Mouse (Mus musculus) MEL (cell line): ENCODE data around the gene Prdm12. TPM values are rescaled to one million over a fixed set of nuclear protein-coding genes. Genes with fewer than 3 reads are reported as not detected.

ENCODE experiments used
- DNase-seq: peaks from one replicate; pipeline ENCODE4 v3.0.0; 2011; ENCODE audit warnings: low read depth, low spot score
- H3K27ac ChIP-seq: 2 replicates; pipeline ENCODE4 v1.5.1; 2012; ENCODE audit warnings: low read depth, mild to moderate bottlenecking, control low read depth, low read length, moderate library complexity; ENCODE audit not compliant: control insufficient read depth
- H3K27me3 ChIP-seq, 2 experiments: fragments of 150-350 bp in 1 of 2; sonication (generic) in 1 of 2; 2 replicates each; pipeline ENCODE4 v1.6.1; 2012; ENCODE audit warnings: low read length in 2 of 2, mild to moderate bottlenecking in 2 of 2, improper control_type of control experiment in 1 of 2, moderate library complexity in 1 of 2; ENCODE audit not compliant: insufficient read depth in 2 of 2, control insufficient read depth in 1 of 2
- H3K36me3 ChIP-seq, 2 experiments: 2 replicates each; pipeline ENCODE4 v1.6.1; 2012 to 2014; ENCODE audit warnings: low read length in 2 of 2, improper control_type of control experiment in 1 of 2, inconsistent platforms in 1 of 2, mild to moderate bottlenecking in 1 of 2; ENCODE audit not compliant: insufficient read depth in 2 of 2, control insufficient read depth in 1 of 2
- H3K4me1 ChIP-seq, 2 experiments: fragments of 150-350 bp in 1 of 2; sonication (generic) in 1 of 2; 2 replicates each; pipeline ENCODE4 v1.6.1; 2012; ENCODE audit warnings: low read length in 2 of 2, improper control_type of control experiment in 1 of 2, mild to moderate bottlenecking in 1 of 2; ENCODE audit not compliant: insufficient read depth in 2 of 2, control insufficient read depth in 1 of 2
- H3K4me3 ChIP-seq, 2 experiments: fragments of 150-350 bp in 1 of 2; sonication (generic) in 1 of 2; 2 replicates each; pipeline ENCODE4 v1.5.1; 2012; ENCODE audit warnings: low read depth in 2 of 2, low read length in 2 of 2, mild to moderate bottlenecking in 2 of 2, moderate library complexity in 2 of 2, control low read depth in 1 of 2, improper control_type of control experiment in 1 of 2; ENCODE audit not compliant: control insufficient read depth in 1 of 2, insufficient read depth in 1 of 2
- H3K79me2 ChIP-seq: 2 replicates; pipeline ENCODE4 v1.6.1; 2012; ENCODE audit warnings: mild to moderate bottlenecking, low read length, moderate library complexity; ENCODE audit not compliant: control insufficient read depth, poor library complexity, insufficient read depth
- H3K9ac ChIP-seq: 2 replicates; pipeline ENCODE4 v1.6.1; 2012; ENCODE audit warnings: low read depth, mild to moderate bottlenecking, control low read depth, low read length, moderate library complexity; ENCODE audit not compliant: control insufficient read depth, poor library complexity, severe bottlenecking
- H3K9me3 ChIP-seq: fragments of 150-350 bp; sonication (generic); replicated peaks from 2 replicates; pipeline ENCODE4 v1.6.1; 2012; ENCODE audit warnings: mild to moderate bottlenecking, low read length, improper control_type of control experiment, moderate library complexity; ENCODE audit not compliant: insufficient read depth
- BHLHE40 ChIP-seq: IDR thresholded peaks from 2 replicates; pipeline ENCODE4 v1.6.1; 2012; ENCODE audit warnings: low read depth, mild to moderate bottlenecking, inconsistent platforms, low read length, improper control_type of control experiment, borderline replicate concordance
- CHD1 ChIP-seq: IDR thresholded peaks from 2 replicates; pipeline ENCODE4 v1.6.1; 2012; ENCODE audit warnings: low read depth, mild to moderate bottlenecking, inconsistent platforms, low read length, improper control_type of control experiment
- CHD2 ChIP-seq: IDR thresholded peaks from 2 replicates; pipeline ENCODE4 v1.6.1; 2011; ENCODE audit warnings: low read length, improper control_type of control experiment
- CTCF ChIP-seq, 3 experiments: IDR thresholded peaks in 2 of 3; conservative IDR thresholded peaks in 1 of 3; 2 replicates each; pipeline ENCODE4 v1.5.1; 2011 to 2012; ENCODE audit warnings: low read length in 3 of 3, low read depth in 2 of 3, mild to moderate bottlenecking in 2 of 3, improper control_type of control experiment in 1 of 3, inconsistent platforms in 1 of 3, mixed read lengths in 1 of 3, moderate library complexity in 1 of 3; ENCODE audit not compliant: control insufficient read depth in 1 of 3, insufficient read depth in 1 of 3, poor library complexity in 1 of 3, severe bottlenecking in 1 of 3
- ETS1 ChIP-seq: IDR thresholded peaks from 2 replicates; pipeline ENCODE4 v1.6.1; 2012; ENCODE audit warnings: low read depth, mild to moderate bottlenecking, inconsistent platforms, low read length, improper control_type of control experiment, moderate library complexity
- GATA1 ChIP-seq: IDR thresholded peaks from 2 replicates; pipeline ENCODE4 v1.6.1; 2011; ENCODE audit warnings: low read depth, low read length, improper control_type of control experiment
- HCFC1 ChIP-seq: IDR thresholded peaks from 2 replicates; pipeline ENCODE4 v1.6.1; 2012; ENCODE audit warnings: low read depth, mild to moderate bottlenecking, inconsistent platforms, low read length, improper control_type of control experiment, moderate library complexity
- JUND ChIP-seq: IDR thresholded peaks from 2 replicates; pipeline ENCODE4 v1.6.1; 2011; ENCODE audit warnings: low read depth, mild to moderate bottlenecking, improper control_type of control experiment, low read length
- KAT2A ChIP-seq: conservative IDR thresholded peaks from 2 replicates; pipeline ENCODE4 v1.6.1; 2012; ENCODE audit warnings: low read depth, low read length, improper control_type of control experiment, inconsistent platforms
- MAFK ChIP-seq: IDR thresholded peaks from 2 replicates; pipeline ENCODE4 v1.6.1; 2011; ENCODE audit warnings: low read depth, mild to moderate bottlenecking, low read length, improper control_type of control experiment, borderline replicate concordance
- MAX ChIP-seq: IDR thresholded peaks from 2 replicates; pipeline ENCODE4 v1.6.1; 2011; ENCODE audit warnings: low read length, improper control_type of control experiment
- MAZ ChIP-seq: IDR thresholded peaks from 2 replicates; pipeline ENCODE4 v1.6.1; 2012; ENCODE audit warnings: low read depth, mild to moderate bottlenecking, inconsistent platforms, low read length, improper control_type of control experiment
- MEF2A ChIP-seq: IDR thresholded peaks from 2 replicates; pipeline ENCODE4 v1.6.1; 2014; ENCODE audit warnings: low read depth, mild to moderate bottlenecking, inconsistent platforms, low read length, improper control_type of control experiment; ENCODE audit not compliant: poor library complexity, insufficient replicate concordance, severe bottlenecking; ENCODE audit errors: extremely low read depth
- MXI1 ChIP-seq: IDR thresholded peaks from 2 replicates; pipeline ENCODE4 v1.6.1; 2011; ENCODE audit warnings: mild to moderate bottlenecking, low read depth, low read length, improper control_type of control experiment
- MYB ChIP-seq: IDR thresholded peaks from 2 replicates; pipeline ENCODE4 v1.6.1; 2011; ENCODE audit warnings: mild to moderate bottlenecking, low read depth, low read length, improper control_type of control experiment
- MYC ChIP-seq: IDR thresholded peaks from 2 replicates; pipeline ENCODE4 v1.6.1; 2011; ENCODE audit warnings: low read depth, mild to moderate bottlenecking, low read length, improper control_type of control experiment, moderate library complexity
- NELFE ChIP-seq: IDR thresholded peaks from 2 replicates; pipeline ENCODE4 v1.6.1; 2011; ENCODE audit warnings: low read depth, low read length, improper control_type of control experiment
- NRF1 ChIP-seq: IDR thresholded peaks from 2 replicates; pipeline ENCODE4 v1.6.1; 2014; ENCODE audit warnings: low read depth, mild to moderate bottlenecking, inconsistent platforms, low read length, improper control_type of control experiment, moderate library complexity; ENCODE audit not compliant: poor library complexity, insufficient read depth, severe bottlenecking
- POLR2AphosphoS2 ChIP-seq: IDR thresholded peaks from 2 replicates; pipeline ENCODE4 v1.6.1; 2011; ENCODE audit warnings: low read length, improper control_type of control experiment
- POLR2AphosphoS5 ChIP-seq: IDR thresholded peaks from 2 replicates; pipeline ENCODE4 v1.6.1; 2012; ENCODE audit warnings: low read depth, borderline replicate concordance, mild to moderate bottlenecking, inconsistent platforms, low read length, moderate library complexity, mixed read lengths
- RAD21 ChIP-seq: IDR thresholded peaks from 2 replicates; pipeline ENCODE4 v1.6.1; 2011; ENCODE audit warnings: mild to moderate bottlenecking, low read depth, low read length, improper control_type of control experiment
- RCOR1 ChIP-seq: IDR thresholded peaks from 2 replicates; pipeline ENCODE4 v1.6.1; 2012; ENCODE audit warnings: low read depth, mild to moderate bottlenecking, inconsistent platforms, low read length, improper control_type of control experiment
- SIN3A ChIP-seq: IDR thresholded peaks from 2 replicates; pipeline ENCODE4 v1.6.1; 2012; ENCODE audit warnings: low read length, improper control_type of control experiment, inconsistent platforms
- SMC3 ChIP-seq: IDR thresholded peaks from 2 replicates; pipeline ENCODE4 v1.6.1; 2011; ENCODE audit warnings: low read depth, low read length, improper control_type of control experiment
- TAL1 ChIP-seq: IDR thresholded peaks from 2 replicates; pipeline ENCODE4 v1.6.1; 2012; ENCODE audit warnings: mild to moderate bottlenecking, inconsistent platforms, low read length, moderate library complexity, mixed read lengths
- TBP ChIP-seq: IDR thresholded peaks from 2 replicates; pipeline ENCODE4 v1.8.0; 2011; ENCODE audit warnings: low read depth, low read length, improper control_type of control experiment
- USF1 ChIP-seq: IDR thresholded peaks from 2 replicates; pipeline ENCODE4 v1.6.1; 2014; ENCODE audit warnings: low read depth, mild to moderate bottlenecking, inconsistent platforms, low read length, improper control_type of control experiment, moderate library complexity
- USF2 ChIP-seq, 2 experiments: IDR thresholded peaks; 2 replicates each; pipeline ENCODE4 v1.6.1; 2011 to 2012; ENCODE audit warnings: improper control_type of control experiment in 2 of 2, low read length in 2 of 2, borderline replicate concordance in 1 of 2, inconsistent platforms in 1 of 2, low read depth in 1 of 2, mild to moderate bottlenecking in 1 of 2; ENCODE audit not compliant: insufficient read depth in 1 of 2
- ZC3H11A ChIP-seq: IDR thresholded peaks from 2 replicates; pipeline ENCODE4 v1.6.1; 2012; ENCODE audit warnings: low read depth, mild to moderate bottlenecking, inconsistent platforms, low read length, improper control_type of control experiment
- ZKSCAN1 ChIP-seq: IDR thresholded peaks from 2 replicates; pipeline ENCODE4 v1.6.1; 2012; ENCODE audit warnings: low read depth, mild to moderate bottlenecking, inconsistent platforms, low read length, improper control_type of control experiment, moderate library complexity
- ZMIZ1 ChIP-seq: IDR thresholded peaks from 2 replicates; pipeline ENCODE4 v1.6.1; 2012; ENCODE audit warnings: low read depth, mild to moderate bottlenecking, inconsistent platforms, low read length, improper control_type of control experiment, moderate library complexity
- polyA plus RNA-seq, 2 experiments: library from polyadenylated mRNA; stranded (reverse) in 1 of 2; unstranded in 1 of 2; fragments of >175 nt in 1 of 2; fragments of >200 nt in 1 of 2; gene quantifications; 2 replicates each; pipeline versions ENCODE4 v1.2.1 to v1.2.4; 2012; ENCODE audit warnings: low replicate concordance in 2 of 2, low read depth in 1 of 2; ENCODE audit not compliant: insufficient read length in 2 of 2, insufficient read depth in 1 of 2, missing spikeins in 1 of 2
- total RNA-seq: library from RNA; depleted of rRNA; stranded (reverse); fragments of 300-350 nt; gene quantifications from 2 replicates; pipeline ENCODE4 v1.2.3, GENCODE M21; 2012

Prdm12 gene
- total and polyA plus RNA-seq, 3 experiments, result not detected

DNA sequence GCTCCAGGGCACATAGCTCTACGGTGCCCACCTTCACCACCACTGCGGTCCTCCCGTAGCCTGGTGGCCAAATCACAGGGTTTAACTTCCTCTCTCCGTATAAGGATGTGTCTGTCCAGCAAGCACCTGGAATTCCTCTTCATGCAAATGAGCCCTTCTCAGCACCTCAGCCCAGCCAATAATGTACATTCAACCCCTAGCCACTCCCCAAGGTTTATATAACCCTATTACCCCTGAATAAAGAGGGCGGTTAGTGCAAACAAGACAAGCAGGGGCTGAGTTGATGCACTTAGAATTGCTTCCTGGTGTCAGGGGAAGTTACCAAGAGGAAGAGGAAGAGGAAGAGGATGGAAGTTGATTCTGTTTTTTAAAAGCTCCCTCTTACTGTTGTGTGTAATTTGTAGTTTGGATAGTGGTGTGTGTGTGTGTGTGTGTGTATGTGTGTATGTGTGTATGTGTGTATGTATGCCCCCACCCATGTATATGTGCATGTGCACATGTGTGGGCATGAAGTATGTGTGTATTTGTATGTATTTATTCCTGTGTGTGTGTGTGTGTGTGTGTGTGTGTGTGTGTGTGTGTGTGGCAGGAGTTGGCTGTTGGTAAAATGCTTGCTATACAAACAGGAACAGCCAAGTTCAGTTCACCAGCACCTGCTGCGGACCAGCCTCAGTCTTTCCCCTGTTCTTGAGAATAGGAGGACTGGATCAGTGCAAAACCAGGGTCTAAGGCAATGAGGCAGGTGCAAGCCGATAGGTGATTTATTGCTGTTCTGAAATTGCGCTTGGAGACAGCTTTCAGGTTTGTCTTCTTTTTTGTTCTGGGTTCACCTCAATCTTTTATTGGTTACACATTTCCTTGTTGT lies 23.3 kb downstream of the Prdm12 start:
- Histone ChIP-seq H3K27ac (no peak overlapping the region), H3K4me3 (no peak overlapping the region), H3K9me3 (no peaks in the 10 kb centered on the region), H3K4me1 (no peaks in the 10 kb centered on the region), H3K79me2 (no peaks in the 10 kb centered on the region), H3K27me3 (peaks cover 1 to 3% of the 10 kb centered on the region in 2 experiments; a peak in 1 of 4 replicates), H3K9ac (no peak overlapping the region), H3K36me3 (no peaks in the 10 kb centered on the region)
- TF ChIP-seq POLR2AphosphoS2, result no peak
- TF ChIP-seq CHD2, result no peak
- TF ChIP-seq ZMIZ1, result no peak
- TF ChIP-seq KAT2A, result no peak
- TF ChIP-seq RAD21, result no peak
- no peak for TF ChIP-seq HCFC1
- no peak for TF ChIP-seq ETS1
- no peak for TF ChIP-seq CTCF (IDR thresholded peaks at IDR 0.05 in 2 of 3, conservative IDR thresholded peaks at IDR 0.05 in 1 of 3; ENCODE audit: control insufficient read depth in 1 of 3, insufficient read depth in 1 of 3, low read depth in 2 of 3, low read length in 3 of 3, poor library complexity in 1 of 3, severe bottlenecking in 1 of 3)
- no peak for TF ChIP-seq MYC
- no peak for TF ChIP-seq ZKSCAN1
- TF ChIP-seq JUND, result no peak
- TF ChIP-seq USF1, result no peak
- no peak for TF ChIP-seq POLR2AphosphoS5
- no peak for TF ChIP-seq MXI1
- TF ChIP-seq MAZ, result no peak
- TF ChIP-seq TBP, result no peak
- TF ChIP-seq ZC3H11A, result no peak
- TF ChIP-seq TAL1, result no peak
- no peak for TF ChIP-seq RCOR1
- TF ChIP-seq MEF2A, result no peak
- DNase-seq, result no peak

GRCm38 (mm10) chr2:31663804-31664180 lies 24.0 kb downstream of the Prdm12 start:
- no peak overlapping the region for H3K4me3 ChIP-seq
- H3K79me2 ChIP-seq, result no peaks in the 10 kb centered on the region
- H3K9ac ChIP-seq, result no peak overlapping the region
- 0 out of 4 replicates have a peak, but pooled peaks cover under 1 to 3% of the 10 kb centered on the region in 2 experiments for H3K27me3 ChIP-seq
- H3K9me3 ChIP-seq, result no peaks in the 10 kb centered on the region
- no peak overlapping the region for H3K27ac ChIP-seq
- DNase-seq, result no peak
- H3K4me1 ChIP-seq, result no peaks in the 10 kb centered on the region
- H3K36me3 ChIP-seq, result no peaks in the 10 kb centered on the region
- TF ChIP-seq NRF1 (no peak), MAX (no peak), SMC3 (no peak), JUND (no peak), POLR2AphosphoS5 (no peak), CHD1 (no peak), POLR2AphosphoS2 (no peak), BHLHE40 (no peak), MEF2A (no peak), RCOR1 (no peak), MAFK (no peak), SIN3A (no peak), MYC (no peak), MYB (no peak), GATA1 (no peak), USF2 (IDR thresholded peaks at IDR 0.05; ENCODE audit: borderline replicate concordance in 1 of 2, insufficient read depth in 1 of 2, low read depth in 1 of 2, low read length in 2 of 2) (no peak), NELFE (no peak)
